Mouse (Mus musculus): Measurements from ENCODE around the gene Slc6a6.

Gene Slc6a6

DNA sequence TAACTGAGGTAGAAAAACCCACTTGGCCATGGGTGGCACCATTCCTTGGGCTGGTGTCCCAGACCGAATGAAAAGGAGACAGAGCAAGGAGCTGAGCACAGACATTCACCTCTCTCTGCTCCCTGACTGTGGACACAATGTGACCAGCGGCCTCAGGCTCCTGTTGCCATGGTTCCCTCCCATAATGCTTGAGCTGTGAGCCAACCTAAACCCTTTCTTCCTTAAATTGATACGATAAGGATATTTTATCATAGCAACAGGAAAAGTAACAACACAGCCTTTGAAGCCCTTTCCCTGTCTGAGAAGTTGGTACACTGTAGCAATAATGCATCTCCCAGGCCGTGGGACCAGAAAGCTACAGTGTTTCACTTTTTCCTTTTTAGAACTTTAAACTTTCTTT lies 14.6 kb upstream of the Slc6a6 start:
- no peak for DNase-seq (ENCODE audit: low read depth, low spot score)

DNA sequence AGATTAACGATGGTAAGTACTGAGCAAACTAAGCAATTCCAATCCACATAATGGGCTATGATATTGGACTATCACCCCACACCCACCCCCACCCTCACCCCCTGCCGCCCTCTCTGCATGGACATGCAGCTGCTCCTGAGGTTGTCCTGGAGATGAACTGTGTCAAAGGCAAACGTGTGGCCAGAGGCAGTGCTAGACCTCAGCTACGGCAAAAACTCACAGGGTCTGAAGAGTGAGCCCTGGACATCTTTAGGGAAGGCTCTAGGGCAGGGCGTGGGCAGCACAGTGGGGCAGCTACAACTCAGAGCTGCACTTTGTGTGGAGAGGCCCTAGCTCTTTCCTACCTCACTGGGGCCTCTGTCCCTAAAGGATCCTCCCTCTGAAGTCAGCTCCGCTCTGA lies 13.6 kb upstream of the Slc6a6 start:
- DNase-seq (ENCODE audit: low read depth, low spot score): peak; percentile 58

GRCm38 (mm10) chr6:91674757-91675350 lies 9.0 kb upstream of the Slc6a6 start:
- DNase-seq (ENCODE audit: low read depth, low spot score): no peak

DNA sequence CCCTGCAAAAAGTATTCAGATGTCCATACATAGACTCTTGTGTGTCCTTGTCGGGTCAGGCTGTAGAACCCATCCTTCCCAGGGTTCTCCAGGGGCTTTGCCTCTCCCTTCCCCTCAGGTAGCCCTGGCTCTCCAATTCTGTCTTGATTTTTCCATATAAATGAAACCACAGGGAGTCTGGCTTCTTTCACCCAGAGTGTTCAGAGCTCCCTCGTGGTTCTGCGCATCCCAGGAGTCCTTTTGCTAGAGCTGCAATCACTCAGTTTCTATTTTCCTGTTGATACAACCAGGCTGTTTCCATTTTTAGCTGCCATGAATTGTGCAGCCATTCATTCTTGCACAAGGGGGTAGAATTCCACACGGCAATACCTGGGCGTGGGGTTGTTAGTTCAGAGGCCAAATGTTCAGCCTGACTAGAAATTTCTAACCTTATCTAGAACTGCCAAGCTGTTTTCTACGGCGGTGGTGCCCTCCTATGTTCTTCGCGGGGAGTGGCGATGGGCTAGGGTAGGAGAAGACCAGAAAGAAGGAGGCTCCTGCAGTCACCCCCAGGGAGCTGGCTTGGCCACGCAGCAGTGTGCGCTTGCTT lies 5.3 kb upstream of the Slc6a6 start:
- peak; percentile 65 for DNase-seq (ENCODE audit: low read depth, low spot score)

DNA sequence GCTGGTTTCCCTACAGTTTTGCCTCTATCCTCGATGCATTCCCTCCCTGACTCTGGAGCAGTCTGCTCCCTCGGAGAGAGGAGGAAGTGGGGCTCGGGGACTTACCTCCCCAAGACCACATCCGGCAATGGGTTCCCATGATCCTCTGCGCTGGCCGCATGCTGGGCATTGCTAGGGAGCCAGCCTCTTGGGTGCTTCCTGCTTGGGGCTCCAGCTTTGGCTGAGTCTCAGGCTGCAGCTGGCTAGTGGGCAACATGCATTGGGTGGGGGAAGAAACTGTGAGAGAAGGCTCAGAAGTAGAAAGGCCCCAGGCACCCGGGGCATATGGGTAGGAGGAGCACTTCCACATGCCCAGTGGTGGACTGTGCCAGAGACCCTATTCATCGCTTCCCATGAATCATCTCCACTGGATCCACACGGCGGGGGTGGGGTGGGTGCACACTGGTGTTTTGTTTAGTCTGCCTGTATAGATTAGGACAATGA lies 4.7 kb upstream of the Slc6a6 start:
- peak; percentile 67 for DNase-seq (ENCODE audit: low read depth, low spot score)

DNA sequence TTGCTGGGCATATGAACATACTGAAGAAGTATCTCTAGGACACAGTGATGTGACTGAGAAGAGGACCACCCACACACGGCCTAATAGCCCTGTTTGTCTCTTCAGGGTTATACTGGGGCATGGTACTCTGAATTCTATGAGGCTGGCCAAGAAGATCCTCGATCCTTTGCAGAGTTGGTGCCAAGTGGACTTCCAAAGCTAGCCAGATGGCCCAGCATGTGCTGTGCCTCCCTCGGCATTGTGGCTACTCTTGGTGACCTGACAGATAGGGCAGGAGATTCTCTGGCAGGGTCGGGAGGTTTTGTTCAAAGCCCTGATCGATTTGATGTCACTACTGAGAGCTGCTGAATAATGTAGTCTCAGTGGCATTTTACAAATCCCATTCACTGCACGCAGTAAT lies 4.1 kb upstream of the Slc6a6 start:
- no peak for DNase-seq (ENCODE audit: low read depth, low spot score)

DNA sequence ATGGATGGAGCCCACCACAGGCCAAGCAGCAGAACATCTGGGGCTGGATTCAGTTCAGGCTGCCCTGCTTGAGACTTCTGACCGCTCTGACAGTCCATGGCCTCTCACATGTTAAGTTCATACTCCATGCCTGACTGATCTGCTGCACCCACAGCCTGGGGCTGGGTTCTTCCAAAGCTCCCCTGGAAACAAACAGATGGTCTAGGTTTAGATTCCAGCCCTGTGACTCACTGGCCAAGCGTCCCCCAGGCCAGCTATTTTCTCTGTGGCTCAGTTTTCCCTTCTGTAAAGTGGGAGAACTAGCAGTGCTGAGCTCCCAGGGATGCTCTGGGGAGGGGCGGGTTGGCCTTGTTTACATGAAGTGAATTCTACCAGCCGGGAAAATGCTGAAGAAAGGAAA lies 2.0 kb upstream of the Slc6a6 start:
- no peak for DNase-seq (ENCODE audit: low read depth, low spot score)

- DNase-seq (ENCODE audit: low read depth, low spot score): peak; percentile 89
These were observed 732 bp upstream of the Slc6a6 start for GRCm38 (mm10) chr6:91683121-91683520.

GRCm38 (mm10) chr6:91684474-91684829 lies 599 bp downstream of the Slc6a6 start:
- no peak for DNase-seq (ENCODE audit: low read depth, low spot score)

- DNase-seq (ENCODE audit: low read depth, low spot score): no peak
These were observed 1.1 kb downstream of the Slc6a6 start for GRCm38 (mm10) chr6:91684831-91685532.

- DNase-seq (ENCODE audit: low read depth, low spot score): no peak
These were observed 1.7 kb downstream of the Slc6a6 start for GRCm38 (mm10) chr6:91685533-91685883.

GRCm38 (mm10) chr6:91685896-91686295 lies 2.0 kb downstream of the Slc6a6 start:
- no peak for DNase-seq (ENCODE audit: low read depth, low spot score)

DNA sequence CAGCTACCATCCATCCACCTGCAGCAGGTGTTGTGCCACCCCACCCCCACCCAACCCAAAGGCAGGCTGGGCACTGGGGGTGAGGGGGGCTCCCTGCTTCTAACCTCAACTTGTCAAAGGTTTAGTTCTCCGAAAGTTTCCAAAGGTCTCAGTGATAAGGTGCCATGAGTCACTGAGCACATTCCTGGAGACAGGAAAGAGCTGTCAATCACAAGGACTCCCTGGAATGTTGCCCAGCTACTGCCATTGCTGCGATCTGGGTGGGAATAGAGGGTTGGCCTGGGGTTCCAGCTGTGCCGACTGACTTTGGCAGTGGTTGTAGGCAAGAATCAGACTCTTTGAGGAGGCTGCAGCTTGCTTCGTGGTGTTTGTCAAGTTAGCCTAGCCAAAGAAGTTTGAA lies 2.7 kb downstream of the Slc6a6 start:
- no peak for DNase-seq (ENCODE audit: low read depth, low spot score)

DNA sequence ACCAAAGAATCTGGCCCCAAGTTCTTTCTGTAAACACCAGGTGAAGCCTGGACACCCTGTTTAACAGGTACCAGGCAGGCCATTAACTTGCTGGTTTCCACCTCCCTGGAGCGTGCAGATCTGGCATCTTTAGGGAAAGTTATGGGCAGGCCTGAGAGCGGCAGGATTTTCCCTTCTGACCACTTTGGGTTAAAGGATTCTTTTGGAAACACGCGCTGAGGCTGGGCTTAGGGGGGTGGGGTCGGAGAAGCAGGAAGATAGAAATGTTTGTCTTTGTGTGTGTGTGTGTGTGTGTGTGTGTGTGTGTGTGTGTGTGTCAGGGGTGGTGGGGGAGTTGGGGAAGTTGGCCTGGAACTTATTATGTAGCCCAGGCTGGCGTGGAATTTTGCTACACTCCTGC lies 4.2 kb downstream of the Slc6a6 start:
- no peak for DNase-seq (ENCODE audit: low read depth, low spot score)

DNA sequence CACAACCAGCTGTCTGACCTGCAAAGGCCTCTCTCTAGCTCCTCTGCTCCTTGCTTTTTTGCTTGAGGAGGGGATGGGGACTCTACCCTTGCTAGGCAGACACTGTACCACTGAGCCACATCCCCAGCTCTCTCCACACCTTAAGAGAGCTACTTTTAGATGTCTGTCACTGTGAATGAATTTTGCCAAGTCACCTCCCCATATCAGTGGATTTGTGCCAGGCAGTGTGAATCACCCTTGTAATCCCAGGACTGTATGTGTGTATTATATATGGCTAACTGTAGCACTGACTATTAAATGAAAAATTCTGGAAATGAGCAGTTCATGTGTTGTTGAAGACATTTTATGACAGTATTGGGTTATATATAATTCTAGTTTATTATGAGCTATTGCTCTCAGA lies 5.4 kb downstream of the Slc6a6 start:
- DNase-seq (ENCODE audit: low read depth, low spot score): no peak

DNA sequence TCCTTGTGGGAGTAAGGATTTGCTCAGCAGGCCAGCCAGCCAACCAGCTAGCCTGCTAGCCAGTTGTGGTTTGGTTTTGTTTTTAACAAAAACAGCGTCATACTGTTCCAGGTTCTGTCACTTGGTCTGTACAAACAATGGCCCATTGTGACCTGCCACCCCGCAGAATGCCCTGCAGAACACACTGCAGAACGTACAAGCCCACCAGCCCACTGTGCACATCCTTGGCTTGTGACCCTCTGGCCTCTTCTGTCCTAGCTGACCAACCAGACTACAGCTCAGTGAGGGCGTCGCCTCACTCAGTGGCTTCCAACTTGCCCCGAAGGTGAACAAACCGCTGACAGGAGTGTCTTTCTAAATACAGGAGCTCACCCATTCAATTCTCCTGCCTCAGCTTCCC lies 6.4 kb downstream of the Slc6a6 start:
- DNase-seq (ENCODE audit: low read depth, low spot score): no peak

DNA sequence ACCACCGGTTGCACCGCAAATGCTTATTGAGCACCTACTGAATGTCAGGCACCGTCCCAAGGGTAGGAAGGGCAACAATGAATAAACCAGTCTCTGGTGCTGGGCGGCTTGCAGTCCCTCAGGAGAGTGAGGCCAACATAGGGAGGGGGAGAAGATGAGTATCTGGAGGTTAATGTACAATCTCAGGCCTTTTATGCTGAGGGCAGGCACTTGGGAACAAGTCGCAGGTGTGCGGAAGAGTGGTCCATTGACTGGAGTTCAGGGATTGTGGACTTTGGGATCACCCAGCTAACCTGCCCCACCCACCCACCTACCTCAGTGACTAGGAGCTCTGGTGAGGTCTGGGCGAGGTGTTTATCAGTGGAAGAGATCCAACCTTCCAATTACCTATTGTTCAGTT lies 6.8 kb downstream of the Slc6a6 start:
- DNase-seq (ENCODE audit: low read depth, low spot score): peak; percentile 56

GRCm38 (mm10) chr6:91691576-91691975 lies 7.7 kb downstream of the Slc6a6 start:
- DNase-seq (ENCODE audit: low read depth, low spot score): no peak

- no peak for DNase-seq (ENCODE audit: low read depth, low spot score)
These were observed 9.5 kb downstream of the Slc6a6 start for GRCm38 (mm10) chr6:91693301-91693886.

- no peak for DNase-seq (ENCODE audit: low read depth, low spot score)
These were observed 10.8 kb downstream of the Slc6a6 start for GRCm38 (mm10) chr6:91694610-91695009.

DNA sequence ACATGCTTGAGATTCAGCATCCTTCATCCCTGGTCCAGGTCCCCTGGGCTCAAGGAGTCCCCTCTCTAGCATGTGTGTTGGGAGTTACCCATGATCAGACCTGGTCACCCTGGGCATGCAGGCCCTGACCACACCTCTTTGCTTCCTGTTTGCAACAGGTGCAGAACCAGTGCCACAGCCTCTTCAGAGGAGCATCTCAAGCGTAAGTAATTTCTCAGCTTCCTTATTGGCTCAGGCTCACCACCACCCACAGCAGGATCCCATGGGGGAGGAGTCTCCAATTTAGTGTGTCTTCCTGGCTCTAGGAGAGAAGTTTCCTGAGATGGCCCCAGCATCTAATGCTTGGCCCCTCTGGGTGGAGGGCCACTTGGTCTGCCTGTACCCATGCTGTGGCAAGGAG lies 15.0 kb downstream of the Slc6a6 start:
- DNase-seq (ENCODE audit: low read depth, low spot score): no peak

- DNase-seq (ENCODE audit: low read depth, low spot score): no peak
These were observed 15.8 kb downstream of the Slc6a6 start for GRCm38 (mm10) chr6:91699482-91700200.
